Mouse (Mus musculus) cortical plate, adult 2 months (tissue): ENCODE results near the gene Vmo1. TPM values are rescaled to one million over a fixed set of nuclear protein-coding genes. Genes with fewer than 3 reads are reported as not detected.
"Not testable (repeated sequence)": the region's sequence is repeated elsewhere in the genome, so short reads cannot be mapped to it uniquely, and the experiment has no call there.

ENCODE experiments used
- H3K27ac ChIP-seq: fragments of 200-500 bp; 2 replicates; pipeline ENCODE4 v1.5.1; 2012; ENCODE audit warnings: low read length, control low read depth, inconsistent platforms; ENCODE audit not compliant: insufficient read depth
- H3K4me1 ChIP-seq: fragments of 200-500 bp; 2 replicates; pipeline ENCODE4 v1.6.1; 2011; ENCODE audit warnings: low read length; ENCODE audit not compliant: control insufficient read depth, insufficient read depth
- H3K4me3 ChIP-seq: fragments of 200-500 bp; 2 replicates; pipeline ENCODE4 v1.5.1; 2011; ENCODE audit warnings: mild to moderate bottlenecking, low read length, control low read depth; ENCODE audit not compliant: insufficient read depth
- CTCF ChIP-seq: fragments of 200-500 bp; IDR thresholded peaks from 2 replicates; pipeline ENCODE4 v1.5.1; 2011; ENCODE audit warnings: mild to moderate bottlenecking, control low read depth, low read length; ENCODE audit not compliant: insufficient read depth; ENCODE audit errors: extremely low read depth
- POLR2A ChIP-seq: fragments of 200-500 bp; IDR thresholded peaks from 2 replicates; pipeline ENCODE4 v1.6.1; 2011; ENCODE audit warnings: mild to moderate bottlenecking, low read length, control low read depth; ENCODE audit not compliant: insufficient read depth; ENCODE audit errors: extremely low read depth
- polyA plus RNA-seq: library from polyadenylated mRNA; depleted of rRNA; stranded (reverse); fragments of >200 nt; gene quantifications from 2 replicates; pipeline ENCODE4 v1.2.3, GENCODE M21; 2012

Gene Vmo1
- polyA plus RNA-seq, 1 experiment, result 0.23 TPM

GRCm38 (mm10) chr11:70540928-70541327, 26.5 kb upstream of the Vmo1 start:
- Histone ChIP-seq H3K27ac (no peak overlapping the region), H3K4me1 (0 out of 2 replicates have a peak, but pooled peaks cover 1% of the 10 kb centered on the region), H3K4me3 (peak overlapping the region; percentile 47; the same call in 1 of the 2 replicates)
- TF ChIP-seq POLR2A, result no peak
- TF ChIP-seq CTCF, result no peak

GRCm38 (mm10) chr11:70539877-70540587, 25.6 kb upstream of the Vmo1 start, which contains the start of gene Pld2:
Gene Pld2, plus strand, starts transcription at chr11:70540064.
- Histone ChIP-seq H3K27ac (peak within 1 kb of the TSS; percentile 39; the same call in 1 of the 2 replicates), H3K4me1 (0 out of 2 replicates have a peak, but pooled peaks cover 1% of the 10 kb centered on the region), H3K4me3 (peak within 1 kb of the TSS; percentile 47)
- peak; percentile 39 for TF ChIP-seq CTCF
- peak; percentile 47; the same call in 1 of the 2 replicates for TF ChIP-seq POLR2A

GRCm38 (mm10) chr11:70539423-70539822, 25.0 kb upstream of the Vmo1 start:
- TF ChIP-seq POLR2A (no peak), CTCF (no peak)
- Histone ChIP-seq H3K4me3 (peak overlapping the region; percentile 47), H3K4me1 (0 out of 2 replicates have a peak, but pooled peaks cover 1% of the 10 kb centered on the region), H3K27ac (no peak overlapping the region)

DNA sequence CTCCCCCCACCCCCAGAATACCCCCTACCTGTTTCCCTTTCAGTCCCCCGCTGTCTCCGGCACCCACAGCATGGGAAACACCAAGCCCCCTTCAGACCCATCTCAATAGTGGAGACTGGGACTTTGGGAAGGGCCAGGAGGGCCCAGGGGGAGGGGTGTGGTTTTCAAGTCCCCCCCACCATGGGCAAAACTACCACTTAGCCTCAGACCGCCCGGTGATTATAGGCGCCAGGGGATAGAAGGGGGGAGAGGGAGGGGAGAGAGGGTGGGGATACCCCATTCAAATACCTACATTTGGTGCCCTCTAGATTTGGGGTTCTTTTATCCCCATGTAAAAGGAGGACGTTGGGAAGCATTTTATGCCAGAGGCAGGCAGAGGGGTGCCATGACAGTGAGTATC, 18.4 kb upstream of the Vmo1 start, which contains the start of gene Gm40193:
Gm40193 (minus strand) TSS at position 101 of the 400 bp plus-strand sequence.
- TF ChIP-seq POLR2A (no peak), CTCF (no peak)
- Histone ChIP-seq H3K4me3 (no peak within 1 kb of the TSS), H3K4me1 (no peaks in the 10 kb centered on the region), H3K27ac (no peak within 1 kb of the TSS)

- not testable (repeated sequence) for H3K4me3 ChIP-seq, H3K4me1 ChIP-seq, H3K27ac ChIP-seq
Measured at GRCm38 (mm10) chr11:70531065-70531464, 16.6 kb upstream of the Vmo1 start.

DNA sequence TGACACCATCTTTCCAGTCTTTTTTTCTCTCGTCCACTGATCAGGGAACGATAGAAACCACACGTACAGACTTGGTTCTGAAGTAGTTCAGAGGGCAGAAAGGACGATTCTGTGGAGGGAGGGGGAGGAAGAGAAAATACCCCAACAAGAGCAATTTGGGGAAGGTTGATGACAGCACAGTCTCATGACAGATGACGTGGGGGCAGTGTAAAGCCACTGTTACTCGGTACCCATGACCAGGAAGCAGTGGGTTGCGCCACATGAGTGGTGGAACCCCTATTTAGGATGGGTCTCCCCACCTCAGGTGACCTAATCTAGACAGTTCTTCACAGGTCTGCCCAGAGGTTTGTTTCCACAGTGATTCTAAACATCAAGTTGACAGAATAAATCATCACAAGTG, 14.2 kb upstream of the Vmo1 start:
- Histone ChIP-seq H3K4me3 (no peak overlapping the region), H3K4me1 (peaks cover 5% of the 10 kb centered on the region; the same call in 1 of the 2 replicates), H3K27ac (no peak overlapping the region)
- TF ChIP-seq POLR2A, result 0 out of 2 replicates have a peak, but pooled peaks have one; percentile 8
- no peak for TF ChIP-seq CTCF

GRCm38 (mm10) chr11:70526211-70526610, 11.8 kb upstream of the Vmo1 start:
- Histone ChIP-seq H3K27ac (no peak overlapping the region), H3K4me3 (no peak overlapping the region; the same call in 1 of the 2 replicates), H3K4me1 (peaks cover 5% of the 10 kb centered on the region; the same call in 1 of the 2 replicates)
- TF ChIP-seq POLR2A (no peak), CTCF (no peak)

- TF ChIP-seq POLR2A (no peak), CTCF (no peak)
- no peak overlapping the region for H3K27ac ChIP-seq
- peaks cover 5% of the 10 kb centered on the region; the same call in 1 of the 2 replicates for H3K4me1 ChIP-seq
- H3K4me3 ChIP-seq, result peak overlapping the region; percentile 45
Measured at GRCm38 (mm10) chr11:70525726-70526125, 11.3 kb upstream of the Vmo1 start.

GRCm38 (mm10) chr11:70525184-70525678, 10.8 kb upstream of the Vmo1 start, which contains the start of gene Psmb6:
Gene Psmb6, plus strand, starts transcription at chr11:70525367.
- TF ChIP-seq POLR2A (peak; percentile 88), CTCF (no peak)
- Histone ChIP-seq H3K4me1 (peaks cover 5% of the 10 kb centered on the region; the same call in 1 of the 2 replicates), H3K27ac (no peak within 1 kb of the TSS), H3K4me3 (peak within 1 kb of the TSS; percentile 45)

GRCm38 (mm10) chr11:70524782-70525181, 10.4 kb upstream of the Vmo1 start:
- peaks cover 5% of the 10 kb centered on the region; the same call in 1 of the 2 replicates for H3K4me1 ChIP-seq
- no peak overlapping the region for H3K27ac ChIP-seq
- TF ChIP-seq CTCF (no peak), POLR2A (no peak)
- H3K4me3 ChIP-seq, result peak overlapping the region; percentile 45; the same call in 1 of the 2 replicates

- not testable (repeated sequence) for H3K4me1 ChIP-seq, H3K4me3 ChIP-seq, H3K27ac ChIP-seq
Measured at GRCm38 (mm10) chr11:70523306-70523989, 9.0 kb upstream of the Vmo1 start.
